ENCODE assay signal across 21 mouse cellular contexts in the genomic region with DNA sequence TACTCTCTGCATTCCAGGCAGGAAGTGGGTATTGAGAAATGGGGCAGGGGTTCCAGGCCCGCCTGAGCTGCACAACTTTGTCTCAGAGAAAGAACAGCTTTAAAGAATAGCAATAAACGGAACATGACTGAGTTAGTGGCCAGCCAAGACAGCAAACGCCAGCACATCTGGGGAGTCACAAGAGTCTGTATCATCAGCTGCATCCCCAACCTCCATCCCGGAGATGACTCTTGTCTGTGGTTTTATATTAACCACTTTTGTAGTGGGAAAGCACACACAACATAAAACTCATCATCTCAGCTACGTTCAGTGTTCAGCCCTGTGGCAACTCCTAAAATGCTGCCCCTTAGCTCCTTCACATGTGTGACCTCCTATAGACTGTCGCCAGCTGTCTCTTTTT. TPM values are rescaled to one million over a fixed set of nuclear protein-coding genes. Genes with fewer than 3 reads are reported as not detected.
"Had no signal": no experiment of that assay in that cellular context is flagged by ENCODE, and none has a peak within 500 bp of the region (broad histone marks: within the 10 kb centered on the region; RNA-seq: fewer than 3 reads in every experiment).

No protein-coding gene starts in this region.

- H3K4me1 ChIP-seq: intestine, embryonic 15.5 days; megakaryocyte, embryonic 14.5 days; midbrain, embryonic 10.5 days; midbrain, embryonic 13.5 days; neural tube, embryonic 12.5 days had no signal

- H3K9me3 ChIP-seq: intestine, embryonic 15.5 days; kidney, embryonic 15.5 days; midbrain, embryonic 10.5 days; midbrain, embryonic 13.5 days; neural tube, embryonic 12.5 days had no signal

- H3K4me3 ChIP-seq: intestine, embryonic 15.5 days; kidney, embryonic 15.5 days; megakaryocyte, embryonic 14.5 days; midbrain, embryonic 10.5 days; midbrain, embryonic 13.5 days; neural tube, embryonic 12.5 days had no signal

- ATAC-seq: intestine, embryonic 15.5 days; liver, postnatal 0 days; lung, postnatal 0 days; midbrain, embryonic 13.5 days; midbrain, embryonic 16.5 days had no signal

- H3K9ac ChIP-seq: intestine, embryonic 15.5 days; kidney, embryonic 15.5 days; liver, embryonic 14.5 days; liver, postnatal 0 days; lung, embryonic 14.5 days; midbrain, embryonic 13.5 days; neural tube, embryonic 12.5 days had no signal

- H3K27ac ChIP-seq: intestine, embryonic 15.5 days; kidney, embryonic 15.5 days; liver, embryonic 14.5 days; midbrain, embryonic 10.5 days; midbrain, embryonic 13.5 days; neural tube, embryonic 12.5 days had no signal

- H3K27me3 ChIP-seq: intestine, embryonic 15.5 days; kidney, embryonic 15.5 days; midbrain, embryonic 13.5 days; neural tube, embryonic 12.5 days had no signal

- DNase-seq: kidney, adult 11 months; kidney, adult 8-10 months; kidney, postnatal 10 days; kidney, postnatal 36 days; left cerebral cortex, postnatal 4 days; liver, postnatal 0 days; lung, embryonic 14.5 days; retina, postnatal 1 day; thymus, adult 18-20 months; thymus, postnatal 36 days had no signal

- H3K4me2 ChIP-seq: intestine, embryonic 15.5 days; kidney, embryonic 15.5 days; liver, embryonic 11.5 days; lung, embryonic 14.5 days; midbrain, embryonic 13.5 days; neural tube, embryonic 12.5 days had no signal

- H3K36me3 ChIP-seq: intestine, embryonic 15.5 days; kidney, embryonic 15.5 days; midbrain, embryonic 10.5 days; midbrain, embryonic 13.5 days; neural tube, embryonic 12.5 days had no signal

RNA-seq across cellular contexts. Expression of gene Fbxo47, which starts 17.9 kb away (rescaled TPM):
- polyA plus RNA-seq: small intestine, adult 2 months had no signal
